Mouse (Mus musculus) lung, adult 2 months (tissue): ENCODE results near the gene Sh3pxd2a.

Experiments used
- CTCF ChIP-seq: fragments of 200-500 bp; IDR thresholded peaks from 2 replicates; pipeline ENCODE4 v1.5.1; 2011; ENCODE audit warnings: mild to moderate bottlenecking, low read length, control low read depth; ENCODE audit not compliant: insufficient read depth
- POLR2A ChIP-seq: fragments of 200-500 bp; IDR thresholded peaks from 2 replicates; pipeline ENCODE4 v1.6.1; 2011; ENCODE audit warnings: low read depth, mild to moderate bottlenecking, control low read depth, low read length, borderline replicate concordance; ENCODE audit errors: extremely low read depth

GRCm38 (mm10) chr19:47406524-47406923 is 57.7 kb downstream of the Sh3pxd2a start:
- TF ChIP-seq POLR2A = no peak
- no peak for TF ChIP-seq CTCF
